Mouse (Mus musculus): ENCODE data around the gene Paxx.
A peak's percentile ranks its signal among the peaks of the same experiment; 100 is the strongest.

Gene Paxx

GRCm38 (mm10) chr2:25482969-25483368 lies 22.1 kb upstream of the Paxx start:
- peak; percentile 81 for DNase-seq (ENCODE audit: low read depth, low spot score)

GRCm38 (mm10) chr2:25480541-25480940 lies 19.6 kb upstream of the Paxx start:
- no peak for DNase-seq (ENCODE audit: low read depth, low spot score)

- no peak for DNase-seq (ENCODE audit: low read depth, low spot score)
These were observed 18.8 kb upstream of the Paxx start for GRCm38 (mm10) chr2:25479551-25480311.

- no peak for DNase-seq (ENCODE audit: low read depth, low spot score)
These were observed 17.2 kb upstream of the Paxx start for GRCm38 (mm10) chr2:25477967-25478675.

DNA sequence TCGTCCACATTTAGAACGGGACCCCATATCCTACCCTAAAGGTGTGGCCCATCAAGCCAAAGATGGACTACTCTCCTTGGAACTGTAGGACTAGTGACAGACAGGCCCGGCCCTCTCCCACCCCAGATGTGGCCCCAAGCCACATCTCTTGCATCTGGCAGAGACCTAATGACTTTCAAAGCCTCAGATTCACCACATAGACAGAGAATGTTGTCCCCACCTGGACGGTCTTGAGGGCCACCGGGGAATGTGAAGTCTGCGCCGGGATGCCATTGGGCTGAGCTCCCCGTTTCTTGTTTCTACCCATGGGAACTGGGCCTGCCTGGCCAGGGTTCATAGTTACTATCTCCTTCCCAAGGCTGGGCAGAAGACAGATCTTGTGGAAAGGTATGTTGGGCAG lies 16.6 kb upstream of the Paxx start:
- DNase-seq (ENCODE audit: low read depth, low spot score), result no peak

- no peak for DNase-seq (ENCODE audit: low read depth, low spot score)
These were observed 11.7 kb upstream of the Paxx start for GRCm38 (mm10) chr2:25472550-25472949.

- DNase-seq (ENCODE audit: low read depth, low spot score), result no peak
These were observed 9.1 kb upstream of the Paxx start, which contains the start of gene Ptgds for GRCm38 (mm10) chr2:25469969-25470368. TSS of gene Ptgds (minus strand) at chr2:25470046.

DNA sequence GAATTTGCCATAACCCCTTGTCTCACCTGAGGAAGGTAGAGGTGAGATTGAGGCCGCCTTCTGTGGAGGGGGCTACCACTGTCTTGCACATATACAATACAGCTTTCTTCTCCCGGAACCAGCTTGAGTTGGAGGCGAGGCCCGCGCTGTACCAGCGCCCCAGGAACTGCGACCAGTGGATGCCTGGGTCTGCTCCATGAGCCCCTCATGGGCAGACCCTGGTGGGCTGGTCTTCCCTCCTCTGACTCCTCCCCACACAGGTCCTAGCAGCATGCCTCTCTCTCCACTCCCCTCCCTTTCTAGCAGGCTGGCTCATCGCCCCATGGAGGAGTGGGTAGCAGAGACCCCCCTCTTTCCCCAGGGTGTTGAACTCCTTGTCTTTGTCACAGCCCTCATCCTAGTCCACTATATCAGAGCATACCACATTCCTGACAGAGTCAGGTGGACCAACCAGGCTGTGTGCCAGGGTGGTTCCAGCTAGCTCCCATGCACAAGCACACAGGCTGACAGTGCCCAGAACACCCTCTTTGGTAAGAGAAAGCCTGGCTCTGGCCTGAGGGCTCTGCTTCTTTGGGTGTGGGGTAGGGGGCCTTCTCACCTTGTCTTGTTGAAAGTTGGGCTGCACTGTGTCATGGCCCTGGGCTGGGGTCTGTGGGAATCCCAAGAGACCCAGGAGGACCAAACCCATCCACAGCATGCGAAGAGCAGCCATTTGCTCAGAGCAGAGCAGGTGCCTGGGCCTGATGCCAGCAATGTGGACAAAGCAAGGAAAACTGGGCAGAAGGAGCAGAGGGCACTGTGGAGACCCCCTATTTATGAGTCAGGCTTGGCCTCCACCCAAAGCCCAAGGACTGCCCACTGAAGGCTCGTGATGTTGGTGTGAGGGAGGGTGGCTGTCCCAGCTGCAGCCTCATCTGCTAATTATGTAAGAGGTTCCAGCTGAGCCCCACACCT lies 8.3 kb upstream of the Paxx start:
- no peak for DNase-seq (ENCODE audit: low read depth, low spot score)

GRCm38 (mm10) chr2:25467606-25468303 lies 6.9 kb upstream of the Paxx start:
- DNase-seq (ENCODE audit: low read depth, low spot score), result no peak

DNA sequence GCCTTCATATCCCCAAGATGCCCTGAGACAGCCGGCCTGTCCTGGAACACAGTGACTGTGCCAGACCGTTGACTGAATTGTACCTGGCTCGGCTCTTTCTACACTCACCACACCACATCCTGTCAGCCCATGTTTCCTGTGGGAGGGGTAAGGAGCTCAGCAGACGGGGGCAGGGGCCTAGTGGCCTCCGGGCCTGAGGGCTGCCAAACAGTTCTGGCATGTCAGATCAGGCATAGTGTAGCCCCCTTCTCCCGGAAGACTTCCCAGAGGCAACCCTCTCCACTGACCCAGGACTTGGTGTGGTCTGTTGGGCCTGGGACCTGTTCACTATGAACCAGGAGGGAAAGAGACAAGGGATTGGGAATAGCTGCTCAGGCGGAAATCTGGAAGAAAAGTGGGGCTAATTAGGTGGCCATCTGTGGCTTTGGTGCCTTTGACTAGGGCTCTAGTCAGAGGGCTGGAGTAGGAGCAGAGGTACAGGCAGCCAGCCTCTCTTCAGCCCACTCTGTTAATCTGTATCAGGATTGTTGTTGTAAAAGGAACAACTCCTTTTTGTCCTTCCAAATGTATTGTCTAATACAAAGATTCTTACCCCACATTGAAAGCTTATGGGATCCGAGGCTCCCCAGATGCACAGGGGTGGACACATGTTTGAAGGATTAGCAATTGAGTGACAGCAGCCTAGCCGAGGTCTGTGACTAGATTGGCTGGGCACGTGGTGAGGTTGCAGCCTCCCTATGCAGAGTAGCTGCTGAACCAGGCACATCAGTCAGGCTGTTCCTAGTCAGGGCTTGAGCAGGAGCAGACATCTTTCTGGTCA lies 5.1 kb upstream of the Paxx start:
- DNase-seq (ENCODE audit: low read depth, low spot score), result peak; percentile 84

DNA sequence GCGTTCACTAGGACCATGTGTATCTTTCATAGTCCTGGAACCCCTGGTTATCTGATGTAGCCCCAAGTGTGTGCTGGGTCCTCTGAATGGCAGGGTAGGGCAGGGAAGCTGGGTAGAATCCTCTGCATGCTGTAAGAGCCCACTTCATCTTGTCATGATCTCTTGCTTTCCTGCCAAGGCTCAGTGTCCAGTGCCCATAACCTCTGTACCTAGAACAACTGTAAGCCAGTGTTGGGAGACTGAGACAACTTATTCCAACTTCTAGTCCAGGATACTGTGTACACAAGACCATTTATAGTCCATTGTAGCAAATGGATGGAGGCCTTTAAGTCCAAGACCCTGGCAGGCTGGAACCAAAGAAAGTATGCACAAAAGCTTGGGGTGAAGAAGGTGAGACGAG lies 4.4 kb upstream of the Paxx start:
- no peak for DNase-seq (ENCODE audit: low read depth, low spot score)

- DNase-seq (ENCODE audit: low read depth, low spot score), result no peak
These were observed 2.7 kb upstream of the Paxx start for GRCm38 (mm10) chr2:25463630-25464029.

DNA sequence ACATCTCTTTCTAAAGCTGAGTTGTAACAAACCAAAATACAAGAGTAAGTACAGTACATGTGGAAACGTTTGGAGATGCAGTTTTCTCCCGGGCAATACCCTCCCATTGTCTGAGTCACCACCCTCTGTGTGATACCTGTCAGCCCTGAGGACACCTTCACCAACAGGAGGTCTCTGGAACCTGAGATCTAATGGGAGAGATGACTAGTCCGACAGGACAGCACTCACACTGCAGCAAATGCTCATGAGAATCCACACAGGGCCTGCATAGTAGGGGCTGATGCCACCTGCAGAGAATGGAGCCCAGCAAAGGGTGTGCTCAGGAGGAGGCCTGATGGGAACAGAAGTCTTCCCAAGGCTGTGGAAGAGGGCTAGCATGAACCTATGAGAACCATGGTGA lies 513 bp upstream of the Paxx start:
- no peak for DNase-seq (ENCODE audit: low read depth, low spot score)

DNA sequence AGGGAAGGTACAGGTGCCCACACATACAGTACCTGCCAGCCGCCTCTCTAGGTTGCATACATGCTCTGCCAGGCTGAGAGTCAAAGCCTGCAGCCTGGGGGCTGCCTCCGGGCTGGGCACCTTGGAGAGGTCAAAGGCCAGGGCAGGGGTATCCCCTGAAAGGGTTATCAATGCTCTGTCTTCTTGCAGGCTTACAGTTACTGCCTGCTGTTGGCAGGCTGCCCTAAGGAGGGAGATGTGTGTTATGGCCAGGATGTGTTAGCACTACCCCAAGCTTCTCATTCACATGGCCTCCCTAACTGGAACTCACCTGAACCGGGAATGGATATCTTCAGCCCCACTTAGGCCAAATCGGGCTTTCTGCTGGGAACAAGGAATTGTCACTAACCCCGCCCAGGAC lies 759 bp downstream of the Paxx start:
- DNase-seq (ENCODE audit: low read depth, low spot score), result no peak

- no peak for DNase-seq (ENCODE audit: low read depth, low spot score)
These were observed 2.0 kb downstream of the Paxx start for GRCm38 (mm10) chr2:25458911-25459310.

- no peak for DNase-seq (ENCODE audit: low read depth, low spot score)
These were observed 3.6 kb downstream of the Paxx start for GRCm38 (mm10) chr2:25457022-25457896.

DNA sequence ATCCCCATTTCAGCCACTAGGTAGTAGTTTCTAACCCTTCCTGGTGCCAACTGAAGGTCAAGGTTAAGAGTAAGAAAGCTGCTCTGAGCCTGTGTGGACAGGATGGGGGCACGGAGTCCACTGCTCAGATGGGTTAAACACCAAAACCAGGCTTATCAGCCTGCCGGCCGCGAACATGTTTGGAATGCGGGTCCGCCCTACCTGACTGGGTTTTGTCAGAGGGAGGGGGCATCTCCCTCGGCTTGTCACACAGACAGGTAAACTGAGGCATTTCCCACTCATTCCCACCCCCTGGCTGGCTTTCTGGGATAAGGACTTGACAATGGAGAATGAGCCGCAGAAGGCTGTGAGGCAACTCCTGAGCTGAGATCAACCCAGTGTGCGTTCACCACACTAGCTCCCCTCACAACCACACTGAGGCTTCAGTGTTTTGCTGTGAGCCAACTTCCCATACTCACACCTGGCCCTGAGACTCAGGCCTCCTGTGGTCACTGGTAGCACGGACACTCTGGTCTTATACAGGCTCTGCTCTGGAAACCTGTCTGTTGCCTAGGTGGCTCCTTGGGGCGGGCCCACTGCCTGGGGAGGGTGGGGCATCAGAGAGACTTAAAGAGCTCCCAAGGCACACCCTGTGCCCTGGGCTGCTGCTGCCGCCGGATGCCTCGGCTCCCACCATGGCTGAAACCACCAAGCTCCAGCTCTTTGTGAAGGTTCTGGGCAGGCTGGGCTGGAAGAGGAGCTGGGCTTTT lies 4.5 kb downstream of the Paxx start, which contains the start of gene Clic3:
Gene Clic3, plus strand, starts transcription at position 634 of the 749 bp plus-strand sequence.
- no peak for DNase-seq (ENCODE audit: low read depth, low spot score)

GRCm38 (mm10) chr2:25452951-25453350 lies 7.9 kb downstream of the Paxx start:
- DNase-seq (ENCODE audit: low read depth, low spot score), result no peak

Data from CD4-positive helper T cell, adult 2 months (primary cell).